Mouse (Mus musculus): ENCODE measurements around the gene Zfp968.
"Not testable (repeated sequence)": the region's sequence is repeated elsewhere in the genome, so short reads cannot be mapped to it uniquely, and the experiment has no call there.

Gene Zfp968

GRCm38 (mm10) chr2:175372136-175372535 is at the start of gene Zfp968:
Gene Zfp968 (plus strand): TSS chr2:175372436.
- not testable (repeated sequence) for DNase-seq (ENCODE audit: low spot score in 2 of 2)

- not testable (repeated sequence) for DNase-seq (ENCODE audit: low spot score in 2 of 2)
These were observed 34.1 kb upstream of the Zfp968 start, which contains the start of gene Gm4631 for GRCm38 (mm10) chr2:175338097-175338496. Gene Gm4631 (minus strand): TSS chr2:175338197.
